Mouse (Mus musculus): ENCODE measurements around the gene Hsd11b2.
A peak's percentile ranks its signal among the peaks of the same experiment; 100 is the strongest.

Hsd11b2 gene

DNA sequence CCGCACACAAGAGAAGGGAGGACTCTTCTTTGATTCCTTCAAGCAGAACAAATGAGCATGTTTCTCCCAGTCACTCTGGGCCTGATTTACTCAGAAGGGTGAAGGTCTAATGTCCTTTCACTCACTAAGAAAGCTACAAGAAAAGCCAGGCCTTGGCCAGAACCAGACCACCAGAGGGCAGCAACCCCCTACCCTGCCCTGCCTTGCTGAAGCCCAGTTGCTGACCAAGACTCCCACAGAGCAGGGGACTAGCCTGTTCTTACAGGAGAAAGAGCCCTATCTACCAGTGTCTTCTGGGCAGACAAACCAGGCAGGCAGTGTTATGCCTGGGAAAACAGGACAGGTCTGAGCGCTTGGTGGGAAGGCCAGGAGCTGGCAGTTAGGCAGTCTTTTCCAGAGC is 34.2 kb upstream of the Hsd11b2 start:
- no peak for DNase-seq

DNA sequence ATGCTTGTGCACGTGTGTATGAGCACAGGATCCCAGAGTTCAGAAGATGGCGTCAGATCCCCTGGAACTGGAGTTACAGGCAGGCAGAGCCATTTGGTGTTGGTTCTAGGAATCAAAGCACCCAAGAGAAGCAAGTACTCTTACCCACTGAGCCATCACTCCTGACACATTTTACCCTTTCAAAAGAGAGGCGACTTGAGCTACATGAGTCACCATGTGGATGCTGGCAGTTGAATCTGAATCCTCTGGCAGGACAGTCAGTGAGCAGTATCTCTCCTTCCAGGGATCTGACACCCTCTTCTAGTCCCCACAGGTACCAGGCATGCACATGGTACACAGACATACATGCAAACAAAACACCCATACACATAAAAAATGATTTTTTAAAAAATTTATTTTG is 30.5 kb upstream of the Hsd11b2 start:
- DNase-seq, result no peak

DNA sequence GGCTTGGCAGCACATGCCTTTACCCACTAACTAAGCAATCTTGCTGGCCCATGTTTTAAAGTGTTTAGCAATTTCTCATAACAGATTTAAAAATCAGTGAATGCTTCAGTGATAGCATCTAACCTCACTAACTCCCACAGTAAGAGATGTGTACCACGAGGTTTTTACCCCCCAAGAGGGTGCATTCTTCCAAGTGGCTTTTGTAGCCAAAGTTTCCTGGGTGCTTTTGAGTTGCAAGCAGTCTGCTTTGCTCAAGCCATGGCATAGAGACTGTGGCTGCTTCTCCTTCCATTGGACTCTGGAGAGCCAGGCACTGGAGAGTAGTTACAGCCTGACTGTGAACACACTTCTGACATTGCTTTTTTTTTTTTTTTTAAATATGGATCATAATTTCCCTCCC is 29.3 kb upstream of the Hsd11b2 start:
- DNase-seq, result no peak

DNA sequence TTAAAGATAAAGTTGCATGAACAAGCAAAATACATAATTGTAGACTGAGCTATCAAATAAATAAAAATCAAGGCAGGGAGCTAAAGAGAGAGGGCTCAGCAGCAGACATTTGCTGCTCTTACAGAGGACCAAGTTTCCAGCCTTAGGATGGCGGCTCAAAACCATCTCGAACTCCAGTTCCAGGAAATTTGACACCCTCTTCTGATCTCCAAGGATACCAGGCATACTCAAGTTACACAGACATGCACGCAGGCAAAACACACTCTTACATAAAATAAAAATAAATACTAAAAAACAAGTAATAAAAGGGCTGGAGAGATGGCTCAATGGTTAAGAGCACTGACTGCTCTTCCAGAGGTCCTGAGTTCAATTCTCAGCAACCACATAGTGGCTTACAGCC is 25.1 kb upstream of the Hsd11b2 start:
- DNase-seq, result no peak

DNA sequence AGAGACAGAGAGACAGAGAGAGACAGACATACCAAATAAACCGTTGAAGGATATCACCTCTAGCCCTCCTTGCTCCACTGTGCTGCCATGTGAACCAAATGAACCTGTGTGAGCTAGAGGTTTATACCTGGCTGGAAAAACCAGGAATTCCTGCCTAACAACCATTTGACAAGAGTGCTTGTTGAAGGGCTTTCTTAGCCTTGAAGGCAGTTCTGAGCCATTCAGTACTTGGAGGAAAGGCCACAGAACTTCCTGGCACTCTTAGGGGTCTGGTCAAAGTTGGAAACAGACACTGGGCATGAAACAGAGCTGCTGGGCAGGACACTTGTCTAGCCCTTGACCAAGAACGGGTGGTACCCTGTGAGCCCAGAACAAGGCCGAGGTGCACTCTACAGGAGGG is 24.0 kb upstream of the Hsd11b2 start:
- no peak for DNase-seq

DNA sequence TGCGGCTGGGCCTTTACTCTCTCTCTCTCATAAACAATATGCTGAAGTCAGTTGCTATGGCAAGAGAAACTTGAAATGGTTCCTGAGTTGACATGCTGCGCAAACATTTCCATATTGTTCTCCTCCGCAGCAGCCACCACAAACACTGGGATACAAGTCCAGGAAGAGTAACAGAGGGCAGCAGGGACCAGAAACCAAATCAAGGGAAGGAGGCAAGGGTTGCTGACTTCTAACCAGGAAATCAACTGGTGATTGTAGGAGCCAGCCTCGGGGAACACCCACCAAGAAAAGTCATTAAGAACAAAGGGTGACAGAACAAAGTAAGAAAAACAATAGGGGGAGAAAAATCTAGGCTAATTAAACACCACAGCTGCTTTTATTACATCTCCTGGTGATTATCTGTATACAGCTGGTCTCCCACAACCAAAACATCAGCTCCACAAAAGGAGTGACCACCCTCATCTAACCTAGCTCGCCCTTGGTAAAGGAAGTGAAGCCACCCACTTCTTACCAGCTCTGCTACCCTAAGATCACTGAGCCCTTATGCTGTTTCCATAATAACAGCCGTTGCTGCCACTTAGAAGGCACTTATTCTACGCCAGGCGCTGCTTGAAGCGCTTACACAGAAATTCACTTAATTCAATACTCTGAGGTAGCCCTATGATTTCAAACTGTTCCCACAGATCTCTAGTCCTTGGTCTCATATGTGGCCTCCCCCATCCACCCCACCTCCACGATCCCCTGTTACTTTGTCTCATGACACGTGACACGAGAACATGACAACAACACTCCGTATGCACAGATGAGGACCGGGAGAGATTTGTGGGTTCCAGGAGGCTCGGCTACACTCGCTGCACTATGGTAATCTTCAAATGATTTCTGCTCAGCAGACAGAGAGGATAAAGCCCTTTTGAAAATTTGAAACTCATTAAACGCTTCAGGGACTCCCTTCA is 22.9 kb upstream of the Hsd11b2 start:
- DNase-seq, result no peak

DNA sequence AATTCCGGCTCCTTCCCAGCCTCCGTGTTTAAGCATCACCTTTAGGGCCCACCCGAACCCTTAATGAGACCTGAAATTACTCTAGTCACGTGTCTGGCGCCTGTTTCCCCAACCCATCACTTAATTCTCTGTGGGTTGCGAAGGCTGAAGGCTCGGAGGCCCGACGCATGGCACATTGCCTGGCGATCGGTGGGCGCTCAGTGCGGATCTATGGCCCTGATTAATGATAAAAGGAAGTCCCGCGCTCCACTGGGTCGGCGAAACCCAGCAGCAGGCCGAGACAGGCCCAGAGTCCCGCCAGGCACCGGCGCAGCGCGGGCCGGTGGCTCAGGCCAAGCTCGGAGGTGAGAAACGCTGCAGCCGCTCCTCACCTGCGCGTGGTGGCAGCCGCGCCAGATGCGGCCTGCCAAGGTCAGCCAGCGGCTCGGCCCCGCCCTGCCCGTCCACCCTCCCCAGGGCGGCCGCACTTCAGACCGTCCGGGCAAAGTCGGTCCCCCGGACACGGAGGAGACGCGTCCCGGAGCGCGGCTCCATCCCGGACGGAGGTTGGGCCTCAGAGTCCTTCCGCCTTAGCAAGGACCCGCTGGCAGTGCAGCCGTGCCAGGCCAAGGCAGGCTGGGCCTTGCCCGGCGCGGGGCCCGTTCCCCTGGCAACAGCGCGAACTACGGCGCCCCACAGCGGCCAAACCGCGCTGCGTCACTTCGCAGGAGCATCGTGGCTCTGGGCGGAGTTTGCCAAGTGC is 21.9 kb upstream of the Hsd11b2 start, which contains the start of gene Zdhhc1:
Zdhhc1 (minus strand) TSS at position 464 of the 742 bp plus-strand sequence.
- DNase-seq, result peak; percentile 90

DNA sequence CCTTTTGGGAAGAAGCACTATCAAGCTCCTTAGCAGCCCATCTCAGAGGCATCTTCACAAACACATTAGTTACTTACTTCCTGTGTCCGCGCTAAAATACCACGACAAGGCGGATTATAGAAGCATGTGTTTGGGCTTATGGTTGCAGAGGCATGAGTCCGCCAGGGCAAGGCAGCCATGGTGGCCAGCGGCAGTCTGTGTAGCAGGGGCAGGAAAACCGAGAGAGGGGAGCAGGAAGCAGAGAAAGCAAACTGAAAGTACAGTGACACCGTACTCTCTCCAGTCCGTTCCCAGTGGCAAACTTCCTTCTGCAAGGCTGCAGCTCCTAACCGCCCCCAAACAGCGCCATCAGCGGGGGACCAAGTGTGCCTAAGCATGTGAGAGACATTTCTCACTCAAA is 18.8 kb upstream of the Hsd11b2 start:
- DNase-seq, result no peak

DNA sequence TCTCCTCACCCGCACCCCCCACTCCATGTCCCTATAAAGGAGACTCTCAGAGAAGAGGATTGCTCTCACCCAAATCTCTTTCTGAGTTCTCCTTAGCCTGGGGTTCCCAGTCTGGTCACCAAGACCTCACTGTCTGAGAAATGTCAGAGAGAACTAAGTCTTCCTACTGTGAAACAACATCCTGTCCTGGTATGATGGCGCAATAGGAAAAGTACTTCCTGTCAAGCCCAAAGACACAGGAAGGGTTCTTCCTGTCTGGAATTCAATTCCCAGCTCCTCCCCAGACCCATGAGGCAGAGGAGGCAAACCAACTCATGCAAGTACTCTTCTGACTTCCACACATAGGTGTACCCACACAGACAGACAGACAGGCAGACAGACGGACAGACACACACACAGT is 13.9 kb upstream of the Hsd11b2 start:
- no peak for DNase-seq

DNA sequence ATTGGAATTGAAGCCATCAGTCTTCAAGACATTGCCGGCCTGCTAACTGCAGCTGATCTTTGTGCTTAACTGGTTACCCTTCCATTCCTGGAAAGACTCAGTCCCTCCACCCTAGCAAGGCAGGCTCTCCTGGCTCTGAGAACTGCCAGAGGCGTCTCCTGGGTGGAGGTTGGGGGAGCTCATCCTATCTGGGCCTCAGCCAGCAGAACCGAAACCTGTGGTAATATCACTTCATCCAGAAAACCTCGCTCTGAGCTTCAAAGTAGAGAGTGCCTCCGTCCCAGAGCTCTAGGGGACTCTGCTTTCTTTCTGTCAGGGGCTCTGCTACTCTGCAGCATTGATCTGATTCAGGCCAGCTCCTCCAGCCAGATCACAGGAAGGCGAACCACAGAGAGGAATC is 11.6 kb upstream of the Hsd11b2 start:
- no peak for DNase-seq

DNA sequence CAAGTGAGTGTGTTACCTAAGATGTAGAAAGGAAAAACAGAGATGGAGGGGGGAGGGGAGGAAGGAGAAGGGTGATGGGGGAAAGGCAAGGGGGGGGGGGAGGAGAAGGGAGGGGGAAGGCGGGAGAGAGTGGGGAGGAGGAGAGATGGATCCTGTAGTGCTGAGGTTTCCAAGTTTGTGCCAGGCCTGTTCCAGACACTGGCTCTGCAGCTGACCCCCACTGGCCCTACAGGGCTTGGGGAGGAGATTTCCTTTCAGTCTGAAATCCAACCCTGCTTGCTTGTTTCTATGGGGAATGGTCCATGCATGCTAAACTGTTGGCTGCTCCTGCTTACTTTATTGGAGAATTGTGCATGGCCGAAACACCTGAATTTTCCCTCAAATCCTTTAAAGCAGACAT is 9.8 kb upstream of the Hsd11b2 start:
- DNase-seq, result no peak

DNA sequence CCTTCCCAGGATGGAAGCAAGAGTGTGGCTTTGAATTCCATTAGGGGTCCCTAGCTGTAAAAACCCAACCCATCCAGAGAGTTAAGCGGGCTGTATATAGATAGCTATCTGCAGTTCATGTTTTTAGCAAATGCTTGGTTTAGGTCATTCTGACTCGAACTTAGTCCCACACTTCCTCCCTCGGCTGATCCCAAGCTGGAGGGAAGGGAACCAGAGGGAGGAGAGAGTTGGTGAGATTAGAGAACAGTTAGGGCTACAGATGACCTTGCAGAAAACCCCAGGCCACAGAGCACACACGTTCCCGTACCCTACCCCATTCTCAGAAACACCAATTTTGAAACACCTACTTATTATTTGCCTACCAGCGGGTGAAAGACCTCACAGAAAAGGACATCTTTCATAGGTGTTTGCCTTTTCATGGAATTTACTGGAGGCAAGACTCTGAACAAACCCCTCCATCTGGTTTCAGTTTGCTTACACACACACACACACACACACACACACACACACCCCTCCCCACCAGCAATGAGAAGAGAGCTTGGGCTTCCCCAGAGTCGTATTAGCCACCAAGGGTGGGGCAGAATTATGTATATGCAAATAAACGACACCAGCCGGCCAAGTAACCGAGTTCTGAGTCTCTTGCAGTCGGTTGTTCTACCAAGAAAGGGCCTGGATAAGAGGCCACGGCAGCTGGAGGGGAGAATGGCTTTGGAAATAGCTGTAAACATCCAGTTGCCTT is 8.4 kb upstream of the Hsd11b2 start:
- no peak for DNase-seq

DNA sequence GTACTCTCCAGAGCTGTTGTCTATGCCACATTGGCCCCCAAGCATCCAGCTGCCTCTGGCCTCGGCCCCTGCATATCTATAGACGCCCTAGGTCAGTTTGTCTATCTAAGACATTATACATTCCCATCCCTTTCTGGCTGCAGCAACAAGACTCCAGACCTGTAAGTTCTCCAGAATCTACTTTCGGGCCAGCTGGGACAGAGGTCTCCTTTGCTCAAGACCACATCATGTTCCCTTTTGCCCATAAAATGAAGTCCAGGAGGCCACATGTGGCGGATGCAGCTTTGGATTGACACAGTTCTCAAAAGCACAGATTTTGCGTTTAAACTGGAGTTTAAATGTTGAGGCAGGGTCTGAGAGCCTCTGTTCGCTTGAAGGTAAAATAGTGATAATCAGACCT is 4.4 kb upstream of the Hsd11b2 start:
- DNase-seq, result no peak

DNA sequence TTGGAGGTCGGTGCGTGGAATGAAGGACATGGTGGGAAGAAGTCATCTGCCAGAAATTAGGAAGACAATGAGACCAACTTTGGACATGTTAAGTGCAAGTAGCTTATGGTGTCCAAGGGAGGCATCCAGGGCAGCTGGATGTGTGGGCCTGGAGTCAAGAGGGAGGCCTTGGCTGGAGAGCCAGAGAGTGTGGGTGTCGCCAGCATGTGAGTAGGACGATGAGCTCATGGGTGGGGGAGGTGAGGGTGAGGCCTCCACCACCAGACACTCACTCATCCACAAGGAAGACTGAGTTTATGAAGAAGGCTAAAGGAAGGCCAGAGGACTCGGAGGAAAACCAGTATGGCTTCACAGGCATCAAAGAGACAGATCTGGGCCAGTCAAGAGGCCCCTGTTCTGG is 3.9 kb upstream of the Hsd11b2 start:
- DNase-seq, result no peak

DNA sequence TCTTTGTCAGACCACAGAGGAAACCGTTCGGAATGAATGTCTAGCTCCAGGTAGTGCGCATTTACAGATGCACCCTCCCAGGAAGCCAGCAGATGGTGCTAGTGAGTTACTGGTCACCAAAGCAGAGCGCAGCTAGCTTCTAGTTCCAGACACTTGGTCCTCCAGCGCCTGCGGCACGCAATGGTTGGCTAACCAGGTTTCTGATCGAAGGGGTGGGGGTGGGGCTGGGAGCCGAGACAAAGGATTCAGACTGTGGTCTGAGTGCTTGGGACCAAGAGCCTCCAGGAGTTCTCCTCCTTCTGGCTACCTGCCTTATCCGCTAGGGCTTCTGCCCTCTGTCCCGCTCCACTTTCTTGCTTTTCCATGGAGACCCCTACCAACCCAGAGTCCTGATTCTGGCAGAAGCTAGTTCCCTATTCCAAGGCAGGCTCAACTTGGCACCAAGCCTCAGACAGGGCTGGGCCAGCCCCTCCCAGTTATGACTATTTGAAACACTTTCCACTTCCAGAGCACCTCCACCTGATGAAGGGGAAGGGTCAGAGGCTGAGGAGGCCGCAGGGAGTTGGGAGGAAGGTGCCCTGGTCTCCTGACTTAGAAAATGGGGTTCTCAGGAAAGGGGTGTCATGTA is 2.4 kb upstream of the Hsd11b2 start:
- DNase-seq, result peak; percentile 73

DNA sequence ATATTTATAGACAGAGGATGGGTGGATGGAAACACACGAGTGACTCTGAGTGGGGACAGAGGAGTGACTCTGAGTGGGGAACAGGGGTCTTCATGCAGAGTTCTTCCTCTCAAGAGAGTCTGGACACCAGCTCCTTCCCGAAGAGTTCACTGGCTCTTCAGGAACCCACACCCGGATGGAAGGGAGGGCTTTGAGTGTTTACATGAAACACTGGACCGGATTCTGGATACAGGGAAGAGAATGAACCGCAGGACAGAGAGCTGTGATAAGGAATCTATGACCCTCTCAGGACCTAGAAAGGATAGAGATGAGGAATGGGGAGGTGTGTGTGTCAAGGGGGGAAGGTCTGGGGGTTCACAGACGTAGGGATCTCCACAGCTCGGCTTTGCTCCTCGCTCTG is 1.2 kb upstream of the Hsd11b2 start:
- DNase-seq, result no peak

DNA sequence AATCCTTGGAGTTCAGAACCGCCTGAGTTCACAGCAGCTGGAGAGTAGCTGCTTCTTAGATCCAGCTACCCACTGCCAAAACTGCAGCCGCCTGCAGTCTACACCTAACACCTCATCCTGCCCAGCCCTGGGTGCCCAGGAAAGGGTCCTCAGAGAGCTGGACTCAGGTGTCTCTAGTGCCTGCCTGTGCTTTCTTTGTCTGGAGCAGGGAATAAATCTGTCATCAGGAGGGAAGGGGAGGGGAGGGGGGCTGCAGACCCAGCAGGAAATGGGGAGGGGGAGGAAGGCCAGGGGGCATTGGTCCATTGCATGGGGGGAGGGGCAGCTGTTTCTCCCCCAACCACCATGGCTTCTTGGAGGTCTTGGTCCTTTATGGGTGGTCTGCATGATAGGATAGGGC is 1.0 kb downstream of the Hsd11b2 start:
- DNase-seq, result no peak

DNA sequence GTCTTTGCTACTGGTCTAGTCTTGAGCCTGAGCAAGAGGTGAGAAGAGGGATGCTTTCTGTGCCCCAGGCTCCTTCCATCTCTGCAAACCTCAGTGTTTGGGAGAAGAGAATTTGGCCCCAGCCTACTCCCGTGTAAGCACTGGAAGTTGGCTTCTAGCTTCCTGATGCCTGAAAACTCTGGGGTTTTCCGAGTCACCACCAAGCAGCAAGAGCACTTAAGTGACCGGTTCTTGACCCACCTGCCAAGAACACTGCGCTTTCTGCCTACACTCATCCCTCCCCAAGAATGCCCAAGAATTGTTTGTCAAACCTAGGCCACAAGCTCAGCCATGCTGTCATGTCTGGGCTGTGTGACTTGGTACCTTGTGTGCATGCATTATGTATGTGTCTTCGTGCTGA is 2.0 kb downstream of the Hsd11b2 start:
- no peak for DNase-seq

DNA sequence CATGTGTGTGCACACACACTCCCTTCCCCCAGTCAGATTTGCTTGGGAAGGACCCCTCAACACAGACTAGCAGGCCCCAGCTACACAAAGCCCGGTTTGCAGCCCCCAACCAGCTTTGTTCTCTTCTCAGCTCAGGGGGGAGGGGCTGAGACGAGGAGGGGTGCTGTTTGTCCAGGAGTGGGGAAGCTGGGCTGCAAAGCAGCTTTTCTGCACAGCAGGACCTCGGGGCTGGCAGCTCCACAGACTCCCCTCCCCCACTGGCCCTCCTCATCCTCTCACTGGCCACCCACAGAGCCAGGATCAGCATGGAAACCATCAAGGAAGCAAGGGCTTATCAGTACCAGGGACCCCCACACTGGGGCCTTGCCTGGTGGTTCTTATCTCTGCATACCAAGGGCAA is 2.5 kb downstream of the Hsd11b2 start:
- no peak for DNase-seq

DNA sequence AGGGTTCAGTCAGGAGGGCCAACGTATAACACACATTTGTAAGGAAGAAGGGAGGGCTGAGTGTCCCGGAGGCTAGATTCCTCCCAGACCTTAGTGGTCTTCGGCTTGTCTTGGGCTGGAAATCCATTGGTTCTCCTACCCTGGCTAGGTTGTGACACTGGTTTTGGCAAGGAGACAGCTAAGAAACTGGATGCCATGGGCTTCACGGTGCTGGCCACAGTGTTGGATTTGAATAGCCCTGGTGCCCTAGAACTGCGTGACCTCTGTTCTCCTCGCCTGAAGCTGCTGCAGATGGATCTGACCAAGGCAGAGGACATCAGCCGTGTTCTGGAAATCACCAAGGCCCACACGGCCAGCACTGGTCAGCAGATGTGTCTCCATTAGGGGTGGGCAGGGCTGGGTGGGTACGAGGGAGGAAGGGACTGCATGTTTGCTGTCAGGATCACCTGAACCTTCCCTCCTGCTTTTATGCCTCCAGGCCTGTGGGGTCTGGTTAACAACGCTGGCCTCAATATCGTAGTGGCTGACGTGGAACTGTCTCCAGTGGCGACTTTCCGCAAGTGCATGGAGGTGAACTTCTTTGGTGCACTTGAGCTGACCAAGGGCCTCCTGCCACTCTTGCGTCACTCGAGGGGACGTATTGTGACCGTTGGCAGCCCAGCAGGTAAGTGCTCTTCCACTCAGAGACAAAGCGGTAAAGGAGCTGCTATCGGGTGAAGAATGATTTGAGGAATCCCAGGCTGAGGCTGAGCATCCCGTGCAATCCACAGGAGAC is 3.6 kb downstream of the Hsd11b2 start:
- no peak for DNase-seq

DNA sequence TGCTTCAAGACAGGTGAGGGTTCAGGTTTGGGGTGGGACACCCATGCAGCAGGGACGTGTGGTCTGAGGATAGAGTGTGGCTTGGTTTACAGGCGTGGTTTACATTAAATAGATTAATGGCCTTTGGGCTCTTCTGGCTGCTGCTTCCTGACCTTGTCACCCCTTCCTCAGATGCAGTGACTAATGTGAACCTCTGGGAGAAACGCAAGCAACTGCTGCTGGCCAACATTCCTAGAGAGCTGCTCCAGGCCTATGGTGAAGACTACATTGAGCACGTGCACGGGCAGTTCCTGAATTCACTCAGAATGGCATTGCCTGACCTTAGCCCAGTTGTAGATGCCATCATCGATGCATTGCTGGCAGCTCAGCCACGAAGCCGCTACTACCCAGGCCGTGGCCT is 4.3 kb downstream of the Hsd11b2 start:
- DNase-seq, result no peak

DNA sequence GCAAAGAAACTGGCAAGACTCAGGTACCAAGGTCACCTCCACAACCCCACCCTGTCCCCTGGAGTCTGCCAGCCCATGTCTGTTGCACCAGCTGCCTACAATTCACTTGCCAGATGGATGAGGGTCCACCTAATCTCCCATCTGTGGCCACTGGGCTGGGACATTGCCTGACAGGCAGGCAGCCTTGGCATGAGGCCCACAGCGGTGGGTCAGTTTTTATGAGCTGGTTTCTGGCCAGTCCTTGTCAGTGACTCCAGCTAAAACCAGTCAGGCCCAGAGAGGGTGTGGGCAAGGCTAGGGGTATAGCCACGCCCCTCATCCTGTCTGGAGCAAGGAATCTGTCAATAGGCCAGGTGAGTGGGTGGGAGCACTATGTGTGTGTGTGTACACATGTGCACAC is 8.6 kb downstream of the Hsd11b2 start:
- no peak for DNase-seq

Data from cerebellum, adult 8-10 months (tissue).